Mouse (Mus musculus) bone marrow, adult 2 months (tissue): ENCODE results near the gene 4933421I07Rik.

Experiments used
- CTCF ChIP-seq: fragments of 200-500 bp; IDR thresholded peaks from 2 replicates; pipeline ENCODE4 v1.5.1; 2011; ENCODE audit warnings: low read length, control low read depth; ENCODE audit not compliant: control insufficient read depth, insufficient read depth
- POLR2A ChIP-seq: fragments of 200-500 bp; IDR thresholded peaks from 2 replicates; pipeline ENCODE4 v1.6.1; 2011; ENCODE audit warnings: low read depth, mild to moderate bottlenecking, control low read depth, low read length, borderline replicate concordance; ENCODE audit not compliant: control insufficient read depth

GRCm38 (mm10) chr7:42490859-42491258 lies 42.9 kb upstream of the 4933421I07Rik start:
- TF ChIP-seq CTCF, result no peak
- no peak for TF ChIP-seq POLR2A
